Comparison of ENCODE assay signal across 18 mouse cellular contexts in the genomic region with DNA sequence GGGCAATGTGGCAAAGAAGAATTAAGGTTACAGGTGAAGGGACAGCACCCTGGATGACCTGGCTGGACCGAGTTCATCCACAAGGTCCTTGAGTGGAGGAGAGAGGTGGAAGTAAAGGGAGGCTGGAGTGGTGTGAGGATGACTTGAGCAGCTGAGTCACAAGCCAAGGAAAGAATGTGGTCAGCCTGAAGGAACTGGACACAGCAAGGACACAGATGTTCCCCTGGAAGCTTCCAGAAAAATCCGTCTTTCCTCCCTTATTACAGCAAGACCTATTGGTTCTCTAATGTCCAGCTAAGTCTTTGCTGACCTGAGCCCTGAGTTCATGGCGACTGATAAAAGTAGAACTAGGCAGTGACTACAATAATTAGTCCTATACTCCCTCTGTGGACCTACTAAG. TPM values are rescaled to one million over a fixed set of nuclear protein-coding genes. Genes with fewer than 3 reads are reported as not detected.
"Had no signal": no experiment of that assay in that cellular context is flagged by ENCODE, and none has a peak within 500 bp of the region (broad histone marks: within the 10 kb centered on the region; RNA-seq: fewer than 3 reads in every experiment).

No protein-coding gene starts in this region.

- DNase-seq: lung, adult 18-20 months; lung, embryonic 14.5 days; lung, postnatal 10 days; lung, postnatal 4 days; midbrain, embryonic 14.5 days; retina, postnatal 1 day; right cerebral cortex, adult 18-20 months; right cerebral cortex, postnatal 25 days; right cerebral cortex, postnatal 4 days; thymus, adult 18-20 months; thymus, postnatal 14 days; thymus, postnatal 36 days had no signal

- H3K4me1 ChIP-seq: midbrain, embryonic 10.5 days; midbrain, embryonic 12.5 days; neural tube, embryonic 13.5 days; neural tube, embryonic 15.5 days had no signal

- H3K9me3 ChIP-seq: midbrain, embryonic 10.5 days; midbrain, embryonic 12.5 days; neural tube, embryonic 13.5 days; neural tube, embryonic 15.5 days had no signal

- H3K4me3 ChIP-seq: midbrain, embryonic 10.5 days; midbrain, embryonic 12.5 days; myocyte; neural tube, embryonic 13.5 days; neural tube, embryonic 15.5 days had no signal

- H3K27me3 ChIP-seq: midbrain, embryonic 12.5 days; neural tube, embryonic 13.5 days; neural tube, embryonic 15.5 days had no signal

- H3K36me3 ChIP-seq: midbrain, embryonic 10.5 days; midbrain, embryonic 12.5 days; neural tube, embryonic 13.5 days; neural tube, embryonic 15.5 days had no signal

- H3K27ac ChIP-seq: midbrain, embryonic 10.5 days; midbrain, embryonic 12.5 days; neural tube, embryonic 13.5 days; neural tube, embryonic 15.5 days had no signal

RNA-seq across cellular contexts. Expression of gene Col15a1, which starts 12.6 kb away (rescaled TPM):
- total RNA-seq: megakaryocyte-erythroid progenitor cell, adult 5-6 weeks had no signal
